Mouse (Mus musculus) liver, postnatal 0 days (tissue): Measurements from ENCODE around the gene Phf24. TPM values are rescaled to one million over a fixed set of nuclear protein-coding genes. Genes with fewer than 3 reads are reported as not detected.

Source experiments
- ATAC-seq: fragments of 200-750 bp; cut with Nextera tagmentation; 2 replicates; pipeline ENCODE4 v1.8.0; 2017; ENCODE audit warnings: mild to moderate bottlenecking, moderate library complexity
- DNase-seq: peaks from one replicate; pipeline ENCODE4 v3.0.0-alpha.2; 2016
- H3K27ac ChIP-seq: fragments of 300-500 bp; sonication (generic); 2 replicates; pipeline ENCODE4 v1.5.1; 2014; ENCODE audit warnings: antibody characterized with exemption, moderate library complexity, mild to moderate bottlenecking, low read depth
- H3K27me3 ChIP-seq: fragments of 300-500 bp; sonication (generic); 2 replicates; pipeline ENCODE4 v1.6.1; 2014; ENCODE audit warnings: low read length, control low read depth, mixed read lengths; ENCODE audit not compliant: insufficient read depth
- H3K36me3 ChIP-seq: fragments of 300-500 bp; sonication (generic); replicated peaks from 2 replicates; pipeline ENCODE4 v1.6.1; 2014; ENCODE audit warnings: mild to moderate bottlenecking, control low read depth, low read length, moderate library complexity, mixed read lengths; ENCODE audit not compliant: insufficient read depth
- H3K4me1 ChIP-seq: fragments of 300-500 bp; sonication (generic); 2 replicates; pipeline ENCODE4 v1.6.1; 2014; ENCODE audit warnings: antibody characterized with exemption, mild to moderate bottlenecking, control low read depth; ENCODE audit not compliant: insufficient read depth
- H3K4me2 ChIP-seq: fragments of 300-500 bp; sonication (generic); 2 replicates; pipeline ENCODE4 v1.6.1; 2014; ENCODE audit warnings: low read depth, mild to moderate bottlenecking, low read length, moderate library complexity, mixed read lengths
- H3K4me3 ChIP-seq: fragments of 300-500 bp; sonication (generic); 2 replicates; pipeline ENCODE4 v1.5.1; 2014; ENCODE audit warnings: low read depth, low read length
- H3K9ac ChIP-seq: fragments of 300-500 bp; sonication (generic); replicated peaks from 2 replicates; pipeline ENCODE4 v1.6.1; 2014; ENCODE audit warnings: mild to moderate bottlenecking, moderate library complexity
- H3K9me3 ChIP-seq: fragments of 300-500 bp; sonication (generic); 2 replicates; pipeline ENCODE4 v1.6.1; 2016; ENCODE audit warnings: mild to moderate bottlenecking, control low read depth, low read length, mixed read lengths
- CTCF ChIP-seq: sonication (generic); IDR thresholded peaks from 2 replicates; pipeline ENCODE4 v1.5.1; 2016; ENCODE audit warnings: antibody characterized with exemption, low read depth
- EP300 ChIP-seq: IDR thresholded peaks from 2 replicates; pipeline ENCODE4 v1.6.1; 2016; ENCODE audit warnings: antibody characterized with exemption, low read depth, mild to moderate bottlenecking
- WGBS: fragments of 180-500 bp; shearing (Covaris S2); extraction: QIAGEN DNeasy Blood & Tissue Kit; methylation state at CpG from one replicate; pipeline ENCODE4 v1.1.7; 2014; ENCODE audit not compliant: insufficient replicate concordance; 5-methylcytosine and 5-hydroxymethylcytosine counted together
- polyA plus RNA-seq: library from polyadenylated mRNA; unstranded; fragments of >200 nt; fragmentation: Nextera tagmentation; extraction: Ambion mirVana; gene quantifications from 2 replicates; pipeline ENCODE4 v1.2.1, GENCODE M21; 2015

Gene Phf24
- polyA plus RNA-seq, 1 experiment from 2014 or later: 0.12 TPM

DNA sequence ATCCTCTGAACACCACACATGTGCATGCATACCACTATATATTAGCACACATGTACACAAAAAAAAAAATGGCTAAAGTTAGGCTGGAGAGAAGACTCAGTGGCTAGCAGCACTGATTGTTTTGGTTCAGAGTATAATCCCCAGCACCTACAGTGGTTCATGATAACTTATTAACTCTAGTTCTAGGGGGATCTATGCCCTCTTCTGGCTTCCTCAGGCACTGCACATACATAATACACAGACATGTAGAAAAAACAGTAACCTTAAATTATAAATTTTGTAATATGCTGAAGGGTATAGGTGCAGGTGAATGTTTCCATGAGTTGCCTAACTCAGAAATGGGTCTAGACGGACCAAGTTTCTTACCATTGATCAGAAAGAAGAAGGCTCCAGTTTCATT lies 71.8 kb downstream of the Phf24 start:
- Histone ChIP-seq H3K4me3 (no peak overlapping the region), H3K4me2 (no peak overlapping the region), H3K9me3 (no peaks in the 10 kb centered on the region), H3K36me3 (peaks cover 88% of the 10 kb centered on the region), H3K9ac (no peak overlapping the region), H3K27me3 (no peaks in the 10 kb centered on the region), H3K27ac (no peak overlapping the region), H3K4me1 (no peaks in the 10 kb centered on the region)
- TF ChIP-seq CTCF: peak; percentile 24
- TF ChIP-seq EP300: no peak
- no peak for ATAC-seq
- 82% methylated on average over 1 of the region's 1 CpGs for WGBS
- no peak for DNase-seq

Other genes starting within 250 kb of the Phf24 start
- 0.19 TPM in 1 of 2 replicates, not detected in the other for gene 4930578G10Rik, start 181.1 kb upstream of the Phf24 start, polyA plus RNA-seq
- gene Ccl19, start 160.1 kb upstream of the Phf24 start, polyA plus RNA-seq: not detected in 2 replicates
- 0.70 and 1.1 TPM in 2 replicates for gene Ccl21a, start 142.7 kb upstream of the Phf24 start, polyA plus RNA-seq
- gene Fam205a1, start 62.8 kb upstream of the Phf24 start, polyA plus RNA-seq: 0.04 TPM in 2 replicates
- gene Gm12394, start 59.9 kb upstream of the Phf24 start, polyA plus RNA-seq: 0.05 TPM in 1 of 2 replicates, not detected in the other
- gene Fam205c, start 42.4 kb upstream of the Phf24 start, polyA plus RNA-seq: 0.22 and 0.39 TPM in 2 replicates
- 0.73 and 1.0 TPM in 2 replicates for gene Dnajb5, start 33.2 kb downstream of the Phf24 start, polyA plus RNA-seq
- 0.17 TPM in 1 of 2 replicates, not detected in the other for gene 1700022I11Rik, start 52.9 kb downstream of the Phf24 start, polyA plus RNA-seq
- 127 and 145 TPM in 2 replicates for gene Vcp, start 83.8 kb downstream of the Phf24 start, polyA plus RNA-seq
- 4.5 and 5.5 TPM in 2 replicates for gene Fancg, start 93.8 kb downstream of the Phf24 start, polyA plus RNA-seq
- gene Pigo, start 109.2 kb downstream of the Phf24 start, polyA plus RNA-seq: 7.6 and 8.3 TPM in 2 replicates
- 114 and 116 TPM in 2 replicates for gene Stoml2, start 115.0 kb downstream of the Phf24 start, polyA plus RNA-seq
- 11.3 and 11.7 TPM in 2 replicates for gene Fam214b, start 129.6 kb downstream of the Phf24 start, polyA plus RNA-seq
- 0.37 and 0.52 TPM in 2 replicates for gene Unc13b, start 142.3 kb downstream of the Phf24 start, polyA plus RNA-seq